Mouse (Mus musculus): ENCODE measurements at regions not wholly inside any gene's neighbourhood (a gene's known extent, or its start where the extent isn't known, plus 50 kb on each side); places are given as distances from the start of the nearest gene placed in this dataset.

DNA sequence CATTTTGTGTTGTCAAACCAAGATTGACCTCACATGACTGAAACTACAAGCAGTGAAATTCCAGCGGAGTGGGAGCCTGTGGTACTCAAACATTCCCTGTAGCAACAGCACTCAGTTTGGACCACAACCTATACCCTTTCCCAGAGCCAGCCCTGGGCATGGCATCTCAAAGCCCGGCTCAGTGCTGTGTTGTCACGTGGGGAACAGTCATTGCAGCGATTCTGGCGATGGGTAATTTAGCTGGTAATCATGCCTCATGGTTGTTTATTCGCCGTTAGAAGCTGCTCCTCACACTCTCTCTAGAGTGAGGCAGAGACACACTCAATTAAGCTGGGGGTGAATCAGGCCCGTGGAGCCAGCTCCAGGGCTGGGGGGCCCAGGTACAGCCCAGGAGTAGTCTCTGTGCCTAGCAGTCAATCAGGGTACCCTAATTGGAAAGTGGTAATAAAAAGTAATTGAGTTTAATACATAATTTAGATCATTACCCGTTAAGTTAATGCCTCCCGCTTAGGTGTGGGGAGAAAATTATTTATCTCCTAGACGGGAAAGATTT lies 85.5 kb upstream of the A530016L24Rik start:
- TF ChIP-seq POLR2A (IDR thresholded peaks at IDR 0.05; ENCODE audit: low read depth, low read length) (no peak), CTCF (IDR thresholded peaks at IDR 0.05; ENCODE audit: extremely low read depth, insufficient read length, insufficient replicate concordance, low read depth, low read length) (no peak)
